Mouse (Mus musculus): ENCODE results near the gene Wdfy3.

GRCm38 (mm10) chr5:101951918-101952317 is 117.8 kb downstream of the Wdfy3 start:
- TF ChIP-seq CTCF (IDR thresholded peaks at IDR 0.05; ENCODE audit: low read depth) (no peak), EP300 (IDR thresholded peaks at IDR 0.05; ENCODE audit: low read depth) (no peak)
